Mouse (Mus musculus) limb, embryonic 13.5 days (tissue): ENCODE measurements around the gene Rflnb. TPM values are rescaled to one million over a fixed set of nuclear protein-coding genes. Genes with fewer than 3 reads are reported as not detected.

Experiments
- ATAC-seq: fragments of 200-750 bp; cut with Nextera tagmentation; 2 replicates; pipeline ENCODE4 v1.8.0; 2017; ENCODE audit warnings: low read depth, moderate number of reproducible peaks, moderate TSS enrichment; ENCODE audit not compliant: low FRiP score
- H3K27ac ChIP-seq: fragments of 300-500 bp; sonication (generic); 2 replicates; pipeline ENCODE4 v1.5.1; 2015; ENCODE audit warnings: inconsistent platforms, mild to moderate bottlenecking, moderate library complexity
- H3K27me3 ChIP-seq: fragments of 300-500 bp; sonication (generic); 2 replicates; pipeline ENCODE4 v1.6.1; 2015; ENCODE audit warnings: mild to moderate bottlenecking, inconsistent platforms
- H3K36me3 ChIP-seq: fragments of 300-500 bp; sonication (generic); 2 replicates; pipeline ENCODE4 v1.6.1; 2015; ENCODE audit warnings: inconsistent platforms, mild to moderate bottlenecking, moderate library complexity
- H3K4me1 ChIP-seq: fragments of 300-500 bp; sonication (generic); 2 replicates; pipeline ENCODE4 v1.6.1; 2015; ENCODE audit warnings: inconsistent platforms
- H3K4me2 ChIP-seq: fragments of 300-500 bp; sonication (generic); replicated peaks from 2 replicates; pipeline ENCODE4 v1.6.1; 2015; ENCODE audit warnings: inconsistent platforms, mild to moderate bottlenecking, moderate library complexity
- H3K4me3 ChIP-seq: fragments of 300-500 bp; sonication (generic); 2 replicates; pipeline ENCODE4 v1.5.1; 2015; ENCODE audit warnings: moderate library complexity, mild to moderate bottlenecking, inconsistent platforms
- H3K9ac ChIP-seq: fragments of 300-500 bp; sonication (generic); 2 replicates; pipeline ENCODE4 v1.6.1; 2015; ENCODE audit warnings: mild to moderate bottlenecking, inconsistent platforms
- H3K9me3 ChIP-seq: fragments of 300-500 bp; sonication (generic); 2 replicates; pipeline ENCODE4 v1.6.1; 2016; ENCODE audit warnings: inconsistent platforms
- WGBS: fragments of 180-500 bp; shearing (Covaris S2); methylation state at CpG from one replicate; pipeline ENCODE4 v1.1.7; 2015; 5-methylcytosine and 5-hydroxymethylcytosine counted together
- polyA plus RNA-seq: library from polyadenylated mRNA; unstranded; fragments of >200 nt; fragmentation: Nextera tagmentation; extraction: Ambion mirVana; gene quantifications from 2 replicates; pipeline ENCODE4 v1.2.1, GENCODE M21; 2015

Gene Rflnb
- polyA plus RNA-seq, 1 experiment from 2014 or later: 52.1 TPM

GRCm38 (mm10) chr11:75978051-75978450 is 49.5 kb downstream of the Rflnb start:
- Histone ChIP-seq H3K4me1 (peaks cover 2% of the 10 kb centered on the region), H3K4me2 (no peak overlapping the region), H3K36me3 (no peaks in the 10 kb centered on the region), H3K27ac (no peak overlapping the region), H3K9me3 (0 out of 2 replicates have a peak, but pooled peaks cover 4% of the 10 kb centered on the region), H3K4me3 (no peak overlapping the region), H3K9ac (no peak overlapping the region), H3K27me3 (no peaks in the 10 kb centered on the region)
- no peak for ATAC-seq
- WGBS: 70% methylated on average over 6 of the region's 6 CpGs

- H3K9ac ChIP-seq: no peak overlapping the region
- peaks cover 5% of the 10 kb centered on the region; the same call in 1 of the 2 replicates for H3K27me3 ChIP-seq
- no peaks in the 10 kb centered on the region for H3K36me3 ChIP-seq
- no peak overlapping the region for H3K27ac ChIP-seq
- ATAC-seq: no peak
- 51% methylated on average over 8 of the region's 8 CpGs for WGBS
- H3K4me1 ChIP-seq: peaks cover 5% of the 10 kb centered on the region
- no peak overlapping the region for H3K4me3 ChIP-seq
- H3K4me2 ChIP-seq: no peak overlapping the region
- H3K9me3 ChIP-seq: 0 out of 2 replicates have a peak, but pooled peaks cover 4% of the 10 kb centered on the region
Measured at GRCm38 (mm10) chr11:75976748-75977147, 50.8 kb downstream of the Rflnb start.

GRCm38 (mm10) chr11:75973988-75974387 is 53.6 kb downstream of the Rflnb start:
- ATAC-seq: no peak
- no peaks in the 10 kb centered on the region for H3K36me3 ChIP-seq
- 81% methylated on average over 1 of the region's 1 CpGs for WGBS

GRCm38 (mm10) chr11:75972916-75973567 is 54.5 kb downstream of the Rflnb start:
- ATAC-seq: no peak

More at GRCm38 (mm10) chr11:75973988-75974387, 53.6 kb downstream of the Rflnb start:
- Histone ChIP-seq H3K4me1 (peaks cover 5% of the 10 kb centered on the region), H3K4me2 (no peak overlapping the region), H3K9ac (no peak overlapping the region), H3K27ac (no peak overlapping the region), H3K27me3 (peaks cover 13% of the 10 kb centered on the region), H3K9me3 (0 out of 2 replicates have a peak, but pooled peaks cover 4% of the 10 kb centered on the region), H3K4me3 (no peak overlapping the region)

GRCm38 (mm10) chr11:75972188-75972587 is 55.4 kb downstream of the Rflnb start:
- Histone ChIP-seq H3K27ac (no peak overlapping the region), H3K4me2 (no peak overlapping the region), H3K27me3 (peaks cover 27% of the 10 kb centered on the region), H3K4me3 (no peak overlapping the region), H3K4me1 (peaks cover 6% of the 10 kb centered on the region), H3K9me3 (0 out of 2 replicates have a peak, but pooled peaks cover 4% of the 10 kb centered on the region), H3K9ac (no peak overlapping the region), H3K36me3 (no peaks in the 10 kb centered on the region)
- ATAC-seq: no peak
- WGBS: 86% methylated on average over 3 of the region's 3 CpGs

More at GRCm38 (mm10) chr11:75972916-75973567, 54.5 kb downstream of the Rflnb start:
- no peak overlapping the region for H3K9ac ChIP-seq
- no peak overlapping the region for H3K4me3 ChIP-seq
- H3K4me1 ChIP-seq: peaks cover 5% of the 10 kb centered on the region
- WGBS: 15% methylated on average over 7 of the region's 7 CpGs
- 0 out of 2 replicates have a peak, but pooled peaks cover 4% of the 10 kb centered on the region for H3K9me3 ChIP-seq
- H3K4me2 ChIP-seq: no peak overlapping the region
- no peaks in the 10 kb centered on the region for H3K36me3 ChIP-seq
- H3K27me3 ChIP-seq: peaks cover 21% of the 10 kb centered on the region
- H3K27ac ChIP-seq: no peak overlapping the region

GRCm38 (mm10) chr11:75970629-75971028 is 57.0 kb downstream of the Rflnb start:
- no peak overlapping the region for H3K27ac ChIP-seq
- no peaks in the 10 kb centered on the region for H3K36me3 ChIP-seq
- peaks cover 17% of the 10 kb centered on the region for H3K4me1 ChIP-seq
- no peak overlapping the region for H3K4me3 ChIP-seq
- H3K9me3 ChIP-seq: 0 out of 2 replicates have a peak, but pooled peaks cover 4% of the 10 kb centered on the region
- H3K27me3 ChIP-seq: peaks cover 35% of the 10 kb centered on the region
- no peak overlapping the region for H3K9ac ChIP-seq
- no peak overlapping the region for H3K4me2 ChIP-seq
- ATAC-seq: no peak
- WGBS: 24% methylated on average over 3 of the region's 3 CpGs

Other genes starting within 250 kb of the Rflnb start
- gene Doc2b, start 231.7 kb downstream of the Rflnb start, polyA plus RNA-seq: 1.0 and 1.3 TPM in 2 replicates
- gene Rph3al, start 89.4 kb downstream of the Rflnb start, polyA plus RNA-seq: 2.5 and 2.6 TPM in 2 replicates
- 0.22 and 0.64 TPM in 2 replicates for gene 1700016K19Rik, start 27.9 kb downstream of the Rflnb start, polyA plus RNA-seq
- 37.5 and 40.0 TPM in 2 replicates for gene Vps53, start 151.9 kb upstream of the Rflnb start, polyA plus RNA-seq
- 27.8 and 29.9 TPM in 2 replicates for gene Fam57a, start 151.9 kb upstream of the Rflnb start, polyA plus RNA-seq
- 0.64 and 1.1 TPM in 2 replicates for gene Dbil5, start 189.8 kb upstream of the Rflnb start, polyA plus RNA-seq
- 31.6 and 35.2 TPM in 2 replicates for gene Gemin4, start 189.9 kb upstream of the Rflnb start, polyA plus RNA-seq
- gene Mrm3, start 215.9 kb upstream of the Rflnb start, polyA plus RNA-seq: 26.2 and 26.8 TPM in 2 replicates
- 129 and 135 TPM in 2 replicates for gene Glod4, start 215.9 kb upstream of the Rflnb start, polyA plus RNA-seq